Mouse (Mus musculus): ENCODE measurements around the gene Nrk. TPM values are rescaled to one million over a fixed set of nuclear protein-coding genes. Genes with fewer than 3 reads are reported as not detected.
A peak's percentile ranks its signal among the peaks of the same experiment; 100 is the strongest.

The Nrk gene
- total and polyA plus RNA-seq, 2 experiments from 2014 or later, result 1.2 to 1.6 TPM

DNA sequence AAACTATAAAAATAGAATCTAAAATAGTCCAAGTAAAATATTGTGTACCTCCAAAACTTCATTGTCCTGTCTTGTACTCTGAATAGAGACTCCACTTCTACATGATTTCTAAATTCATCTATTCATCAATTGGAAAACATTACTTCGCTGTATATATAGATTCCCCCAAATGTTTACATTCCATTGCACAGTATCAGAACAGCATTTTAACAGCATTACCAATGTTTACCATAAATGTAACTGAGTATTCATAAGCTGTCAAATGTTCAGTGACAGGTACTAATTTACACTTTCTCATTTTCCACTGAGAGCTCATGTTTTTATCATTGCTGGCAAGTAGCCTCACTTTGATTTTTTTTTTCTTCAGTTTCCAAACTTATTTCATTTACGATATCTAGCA, 65.0 kb downstream of the Nrk start:
- H3K4me2 ChIP-seq (ENCODE audit: low read depth, low read length), result no peak overlapping the region
- ATAC-seq (no peak), DNase-seq (ENCODE audit: low spot score) (no peak)
- no peak overlapping the region for H3K4me3 ChIP-seq (ENCODE audit: low read length)
- 95% methylated on average over 2 of the region's 2 CpGs for WGBS
- H3K27me3 ChIP-seq (ENCODE audit: insufficient read depth, low read length), result no peaks in the 10 kb centered on the region
- H3K4me1 ChIP-seq (ENCODE audit: insufficient read depth, low read length), result no peaks in the 10 kb centered on the region
- no peak for TF ChIP-seq CTCF (IDR thresholded peaks at IDR 0.05; ENCODE audit: low read depth)
- no peaks in the 10 kb centered on the region for H3K36me3 ChIP-seq (ENCODE audit: insufficient read depth, low read length)
- H3K27ac ChIP-seq, result no peak overlapping the region
- H3K9me3 ChIP-seq (ENCODE audit: low read length), result no peaks in the 10 kb centered on the region
- H3K9ac ChIP-seq (replicated peaks; ENCODE audit: low read length), result no peak overlapping the region

GRCm38 (mm10) chrX:139014524-139014923, 100.3 kb downstream of the Nrk start:
- no peaks in the 10 kb centered on the region for H3K9me3 ChIP-seq (ENCODE audit: low read length)
- H3K36me3 ChIP-seq (ENCODE audit: insufficient read depth, low read length), result no peaks in the 10 kb centered on the region
- H3K4me1 ChIP-seq (ENCODE audit: insufficient read depth, low read length), result no peaks in the 10 kb centered on the region
- ATAC-seq (no peak), DNase-seq (ENCODE audit: low spot score) (no peak)
- H3K27me3 ChIP-seq (ENCODE audit: insufficient read depth, low read length), result no peaks in the 10 kb centered on the region
- H3K27ac ChIP-seq, result no peak overlapping the region
- no peak overlapping the region for H3K4me3 ChIP-seq (ENCODE audit: low read length)
- H3K4me2 ChIP-seq (ENCODE audit: low read depth, low read length), result no peak overlapping the region
- TF ChIP-seq CTCF (IDR thresholded peaks at IDR 0.05; ENCODE audit: low read depth), result no peak
- 65% methylated on average over 3 of the region's 3 CpGs for WGBS
- H3K9ac ChIP-seq (replicated peaks; ENCODE audit: low read length), result no peak overlapping the region

DNA sequence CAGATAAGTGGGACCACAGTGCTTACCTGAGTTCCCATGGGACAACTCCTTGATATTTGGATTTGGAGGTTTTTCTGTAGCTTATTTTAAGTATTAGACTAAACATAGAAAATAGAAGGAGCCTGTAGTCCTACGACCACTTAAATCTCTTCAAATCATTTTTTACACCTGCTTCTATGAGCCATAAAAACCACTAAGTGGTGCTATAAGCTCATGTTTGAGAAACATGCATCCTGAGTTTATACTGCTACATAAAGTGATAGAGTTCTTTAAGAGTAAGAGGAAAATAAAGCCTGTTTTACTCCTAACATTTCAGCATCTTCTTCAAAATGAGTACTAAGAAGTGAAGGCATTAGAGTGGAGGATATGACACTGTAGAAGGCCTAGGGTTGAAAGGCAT, 102.3 kb downstream of the Nrk start:
- H3K27me3 ChIP-seq (ENCODE audit: insufficient read depth, low read length), result no peaks in the 10 kb centered on the region
- H3K9me3 ChIP-seq (ENCODE audit: low read length), result no peaks in the 10 kb centered on the region
- WGBS, result 73% methylated on average over 1 of the region's 1 CpGs
- no peaks in the 10 kb centered on the region for H3K4me1 ChIP-seq (ENCODE audit: insufficient read depth, low read length)
- DNase-seq (ENCODE audit: low spot score), result peak; percentile 57
- H3K36me3 ChIP-seq (ENCODE audit: insufficient read depth, low read length), result no peaks in the 10 kb centered on the region
- TF ChIP-seq CTCF (IDR thresholded peaks at IDR 0.05; ENCODE audit: low read depth), result peak; percentile 52
- no peak overlapping the region for H3K27ac ChIP-seq
- no peak for ATAC-seq
- H3K4me2 ChIP-seq (ENCODE audit: low read depth, low read length), result no peak overlapping the region
- H3K4me3 ChIP-seq (ENCODE audit: low read length), result no peak overlapping the region
- H3K9ac ChIP-seq (replicated peaks; ENCODE audit: low read length), result no peak overlapping the region

DNA sequence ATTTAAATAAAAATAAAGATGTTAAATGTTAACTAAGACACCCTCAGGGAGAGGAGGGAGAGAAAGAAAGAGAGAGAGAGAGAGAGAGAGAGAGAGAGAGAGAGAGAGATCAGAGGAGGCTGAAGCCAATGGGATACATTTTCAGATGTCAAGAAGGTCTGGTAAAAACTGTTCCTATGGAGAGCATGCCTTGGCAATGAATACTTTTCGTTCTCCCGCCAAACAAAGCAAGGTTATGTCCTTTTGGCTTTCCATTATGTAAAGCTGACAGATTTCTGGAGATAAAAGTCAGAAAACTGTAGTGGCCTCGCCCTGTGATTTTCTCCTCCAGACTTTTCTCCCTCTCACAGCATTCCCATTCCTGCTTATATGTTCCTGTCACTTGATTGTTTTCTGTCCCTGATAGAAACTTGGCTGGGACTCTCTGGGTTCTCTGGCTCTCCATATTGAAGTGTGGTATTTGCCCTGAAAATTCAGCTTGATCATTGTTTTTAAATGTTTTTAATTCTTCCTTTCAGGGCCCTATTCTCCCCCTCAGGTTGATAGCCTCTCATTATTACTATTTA, 112.4 kb downstream of the Nrk start:
- H3K4me3 ChIP-seq (ENCODE audit: low read length), result no peak overlapping the region
- WGBS, result 42% methylated on average over 3 of the region's 3 CpGs
- no peak for DNase-seq (ENCODE audit: low spot score)

GRCm38 (mm10) chrX:139027296-139027695, 113.1 kb downstream of the Nrk start:
- ATAC-seq (no peak), DNase-seq (ENCODE audit: low spot score) (peak; percentile 30)
- Histone ChIP-seq H3K9me3 (ENCODE audit: low read length) (no peaks in the 10 kb centered on the region), H3K27me3 (ENCODE audit: insufficient read depth, low read length) (no peaks in the 10 kb centered on the region), H3K4me3 (ENCODE audit: low read length) (no peak overlapping the region), H3K9ac (replicated peaks; ENCODE audit: low read length) (no peak overlapping the region), H3K36me3 (ENCODE audit: insufficient read depth, low read length) (no peaks in the 10 kb centered on the region), H3K4me2 (ENCODE audit: low read depth, low read length) (no peak overlapping the region), H3K27ac (no peak overlapping the region), H3K4me1 (ENCODE audit: insufficient read depth, low read length) (no peaks in the 10 kb centered on the region)
- WGBS, result 53% methylated on average over 5 of the region's 5 CpGs
- TF ChIP-seq CTCF (IDR thresholded peaks at IDR 0.05; ENCODE audit: low read depth), result no peak

More for the DNA sequence above, 112.4 kb downstream of the Nrk start:
- Histone ChIP-seq H3K27me3 (ENCODE audit: insufficient read depth, low read length) (no peaks in the 10 kb centered on the region), H3K4me2 (ENCODE audit: low read depth, low read length) (no peak overlapping the region), H3K9ac (replicated peaks; ENCODE audit: low read length) (no peak overlapping the region), H3K27ac (no peak overlapping the region), H3K9me3 (ENCODE audit: low read length) (no peaks in the 10 kb centered on the region), H3K36me3 (ENCODE audit: insufficient read depth, low read length) (no peaks in the 10 kb centered on the region), H3K4me1 (ENCODE audit: insufficient read depth, low read length) (no peaks in the 10 kb centered on the region)
- no peak for TF ChIP-seq CTCF (IDR thresholded peaks at IDR 0.05; ENCODE audit: low read depth)
- ATAC-seq, result no peak

GRCm38 (mm10) chrX:139027909-139028308, 113.7 kb downstream of the Nrk start:
- 70% methylated on average over 6 of the region's 6 CpGs for WGBS
- no peak for TF ChIP-seq CTCF (IDR thresholded peaks at IDR 0.05; ENCODE audit: low read depth)

GRCm38 (mm10) chrX:139037666-139038065, 123.4 kb downstream of the Nrk start:
- Histone ChIP-seq H3K27me3 (ENCODE audit: insufficient read depth, low read length) (no peaks in the 10 kb centered on the region), H3K4me2 (ENCODE audit: low read depth, low read length) (no peak overlapping the region), H3K9ac (replicated peaks; ENCODE audit: low read length) (no peak overlapping the region), H3K4me1 (ENCODE audit: insufficient read depth, low read length) (no peaks in the 10 kb centered on the region), H3K4me3 (ENCODE audit: low read length) (no peak overlapping the region), H3K27ac (no peak overlapping the region), H3K9me3 (ENCODE audit: low read length) (no peaks in the 10 kb centered on the region), H3K36me3 (ENCODE audit: insufficient read depth, low read length) (no peaks in the 10 kb centered on the region)
- ATAC-seq (no peak), DNase-seq (ENCODE audit: low spot score) (no peak)
- WGBS, result 86% methylated on average over 1 of the region's 1 CpGs
- TF ChIP-seq CTCF (IDR thresholded peaks at IDR 0.05; ENCODE audit: low read depth), result no peak

More at GRCm38 (mm10) chrX:139027909-139028308, 113.7 kb downstream of the Nrk start:
- H3K9ac ChIP-seq (replicated peaks; ENCODE audit: low read length), result no peak overlapping the region
- H3K4me1 ChIP-seq (ENCODE audit: insufficient read depth, low read length), result no peaks in the 10 kb centered on the region
- no peaks in the 10 kb centered on the region for H3K36me3 ChIP-seq (ENCODE audit: insufficient read depth, low read length)
- no peak overlapping the region for H3K27ac ChIP-seq
- H3K4me2 ChIP-seq (ENCODE audit: low read depth, low read length), result no peak overlapping the region
- ATAC-seq, result no peak
- H3K4me3 ChIP-seq (ENCODE audit: low read length), result no peak overlapping the region
- DNase-seq (ENCODE audit: low spot score), result no peak
- H3K9me3 ChIP-seq (ENCODE audit: low read length), result no peaks in the 10 kb centered on the region
- no peaks in the 10 kb centered on the region for H3K27me3 ChIP-seq (ENCODE audit: insufficient read depth, low read length)

Data from hindbrain, postnatal 0 days (tissue).